Mouse (Mus musculus) CH12.LX (cell line): ENCODE measurements around the gene Prr14. TPM values are rescaled to one million over a fixed set of nuclear protein-coding genes. Genes with fewer than 3 reads are reported as not detected.

ENCODE experiments used
- DNase-seq: peaks from one replicate; pipeline ENCODE4 v3.0.0-alpha.2; 2013; ENCODE audit errors: extremely low read depth
- H3K27ac ChIP-seq: 2 replicates; pipeline ENCODE4 v1.5.1; 2012; ENCODE audit warnings: low read depth, mild to moderate bottlenecking, control low read depth, moderate library complexity; ENCODE audit not compliant: insufficient read depth
- H3K27me3 ChIP-seq: replicated peaks from 2 replicates; pipeline ENCODE3; 2012; ENCODE audit warnings: inconsistent platforms
- H3K36me3 ChIP-seq, 2 experiments: replicated peaks in 1 of 2; 2 replicates each; pipeline versions ENCODE3 to v1.6.1; 2012; ENCODE audit warnings: inconsistent platforms in 1 of 2, low read length in 1 of 2, mild to moderate bottlenecking in 1 of 2, mixed read lengths in 1 of 2, moderate library complexity in 1 of 2; ENCODE audit not compliant: control insufficient read depth in 1 of 2, insufficient read depth in 1 of 2
- H3K4me1 ChIP-seq, 2 experiments: 2 replicates each; pipeline ENCODE4 v1.6.1; 2012; ENCODE audit warnings: inconsistent platforms in 1 of 2, moderate library complexity in 1 of 2; ENCODE audit not compliant: insufficient read depth in 2 of 2, control insufficient read depth in 1 of 2
- H3K4me2 ChIP-seq: 2 replicates; pipeline ENCODE4 v1.6.1; 2012; ENCODE audit warnings: low read depth, mild to moderate bottlenecking, control low read depth; ENCODE audit not compliant: poor library complexity, insufficient read depth, severe bottlenecking
- H3K4me3 ChIP-seq, 3 experiments: fragments of 150-350 bp in 1 of 3; sonication (generic) in 1 of 3; replicated peaks in 1 of 3; 2 replicates each; pipeline versions ENCODE3 to v1.5.1; 2011 to 2012; ENCODE audit warnings: low read depth in 2 of 3, low read length in 2 of 3, mild to moderate bottlenecking in 2 of 3, moderate library complexity in 2 of 3, control low read depth in 1 of 3, improper control_type of control experiment in 1 of 3, inconsistent platforms in 1 of 3, mixed read lengths in 1 of 3; ENCODE audit not compliant: poor library complexity in 1 of 3
- H3K79me2 ChIP-seq: replicated peaks from 2 replicates; pipeline ENCODE4 v1.6.1; 2012; ENCODE audit warnings: mild to moderate bottlenecking, moderate library complexity; ENCODE audit not compliant: control insufficient read depth, poor library complexity, insufficient read depth, severe bottlenecking; ENCODE audit errors: extremely low read depth
- H3K9ac ChIP-seq: 2 replicates; pipeline ENCODE4 v1.6.1; 2012; ENCODE audit warnings: low read depth, mild to moderate bottlenecking, control low read depth, moderate library complexity; ENCODE audit not compliant: insufficient read depth
- H3K9me3 ChIP-seq: replicated peaks from 2 replicates; pipeline ENCODE3; 2012; ENCODE audit warnings: low read length, inconsistent platforms, mixed read lengths
- BHLHE40 ChIP-seq: IDR thresholded peaks from 2 replicates; pipeline ENCODE4 v1.6.1; 2011; ENCODE audit warnings: mild to moderate bottlenecking, low read depth, low read length, improper control_type of control experiment
- CHD1 ChIP-seq: IDR thresholded peaks from 2 replicates; pipeline ENCODE4 v1.6.1; 2012; ENCODE audit warnings: low read depth, low read length, improper control_type of control experiment, inconsistent platforms
- CHD2 ChIP-seq: IDR thresholded peaks from 2 replicates; pipeline ENCODE4 v1.6.1; 2011; ENCODE audit warnings: low read length, improper control_type of control experiment
- CTCF ChIP-seq, 2 experiments: IDR thresholded peaks in 1 of 2; conservative IDR thresholded peaks in 1 of 2; 2 replicates each; pipeline ENCODE4 v1.5.1; 2011 to 2012; ENCODE audit warnings: low read depth in 2 of 2, low read length in 2 of 2, improper control_type of control experiment in 1 of 2, inconsistent platforms in 1 of 2, mild to moderate bottlenecking in 1 of 2, moderate library complexity in 1 of 2
- E2F4 ChIP-seq: IDR thresholded peaks from 2 replicates; pipeline ENCODE4 v1.6.1; 2011; ENCODE audit warnings: low read depth, low read length, improper control_type of control experiment; ENCODE audit not compliant: insufficient replicate concordance
- ELF1 ChIP-seq: IDR thresholded peaks from 2 replicates; pipeline ENCODE4 v1.6.1; 2014; ENCODE audit warnings: low read depth, mild to moderate bottlenecking, inconsistent platforms, low read length, improper control_type of control experiment
- EP300 ChIP-seq: IDR thresholded peaks from 2 replicates; pipeline ENCODE4 v1.6.1; 2011; ENCODE audit warnings: low read length, improper control_type of control experiment
- ETS1 ChIP-seq: conservative IDR thresholded peaks from 2 replicates; pipeline ENCODE4 v1.6.1; 2012; ENCODE audit warnings: low read depth, mild to moderate bottlenecking, inconsistent platforms, low read length, improper control_type of control experiment, moderate library complexity
- GABPA ChIP-seq: IDR thresholded peaks from 2 replicates; pipeline ENCODE4 v1.6.1; 2012; ENCODE audit warnings: low read depth, low read length, improper control_type of control experiment, inconsistent platforms; ENCODE audit not compliant: insufficient replicate concordance
- HCFC1 ChIP-seq: IDR thresholded peaks from 2 replicates; pipeline ENCODE4 v1.6.1; 2012; ENCODE audit warnings: low read depth, mild to moderate bottlenecking, inconsistent platforms, low read length, improper control_type of control experiment
- IRF4 ChIP-seq: IDR thresholded peaks from 2 replicates; pipeline ENCODE4 v1.6.1; 2014; ENCODE audit warnings: low read depth, mild to moderate bottlenecking, inconsistent platforms, low read length, improper control_type of control experiment
- JUN ChIP-seq: IDR thresholded peaks from 2 replicates; pipeline ENCODE4 v1.6.1; 2011; ENCODE audit warnings: low read depth, mild to moderate bottlenecking, low read length, improper control_type of control experiment, moderate library complexity; ENCODE audit not compliant: insufficient read depth
- JUND ChIP-seq: conservative IDR thresholded peaks from 2 replicates; pipeline ENCODE4 v1.6.1; 2011; ENCODE audit warnings: low read depth, low read length, improper control_type of control experiment
- KAT2A ChIP-seq: IDR thresholded peaks from 2 replicates; pipeline ENCODE4 v1.6.1; 2012; ENCODE audit warnings: low read length, improper control_type of control experiment, inconsistent platforms; ENCODE audit not compliant: insufficient replicate concordance
- MAFK ChIP-seq: IDR thresholded peaks from 2 replicates; pipeline ENCODE4 v1.6.1; 2011; ENCODE audit warnings: low read length, improper control_type of control experiment; ENCODE audit not compliant: insufficient replicate concordance
- MAX ChIP-seq: IDR thresholded peaks from 2 replicates; pipeline ENCODE4 v1.6.1; 2011; ENCODE audit warnings: low read length, improper control_type of control experiment
- MAZ ChIP-seq: IDR thresholded peaks from 2 replicates; pipeline ENCODE4 v1.6.1; 2012; ENCODE audit warnings: low read depth, mild to moderate bottlenecking, inconsistent platforms, low read length, improper control_type of control experiment, moderate library complexity
- MEF2A ChIP-seq: IDR thresholded peaks from 2 replicates; pipeline ENCODE4 v1.6.1; 2014; ENCODE audit warnings: low read depth, mild to moderate bottlenecking, inconsistent platforms, low read length, improper control_type of control experiment, borderline replicate concordance
- MXI1 ChIP-seq: IDR thresholded peaks from 2 replicates; pipeline ENCODE4 v1.6.1; 2011; ENCODE audit warnings: mild to moderate bottlenecking, low read depth, low read length, improper control_type of control experiment
- MYC ChIP-seq: IDR thresholded peaks from 2 replicates; pipeline ENCODE4 v1.6.1; 2011; ENCODE audit warnings: low read depth, mild to moderate bottlenecking, improper control_type of control experiment, low read length
- NELFE ChIP-seq: IDR thresholded peaks from 2 replicates; pipeline ENCODE4 v1.6.1; 2011; ENCODE audit warnings: low read depth, low read length, improper control_type of control experiment
- NRF1 ChIP-seq: IDR thresholded peaks from 2 replicates; pipeline ENCODE4 v1.6.1; 2014; ENCODE audit warnings: low read depth, mild to moderate bottlenecking, inconsistent platforms, low read length, improper control_type of control experiment, moderate library complexity
- PAX5 ChIP-seq: IDR thresholded peaks from 2 replicates; pipeline ENCODE4 v1.6.1; 2012; ENCODE audit warnings: low read length, inconsistent platforms, mixed read lengths
- POLR2A ChIP-seq: IDR thresholded peaks from 2 replicates; pipeline ENCODE4 v1.6.1; 2011; ENCODE audit warnings: low read depth, mild to moderate bottlenecking, improper control_type of control experiment, low read length
- POLR2AphosphoS2 ChIP-seq: IDR thresholded peaks from 2 replicates; pipeline ENCODE4 v1.6.1; 2011; ENCODE audit warnings: low read depth, low read length, improper control_type of control experiment
- RCOR1 ChIP-seq: conservative IDR thresholded peaks from 2 replicates; pipeline ENCODE4 v1.6.1; 2012; ENCODE audit warnings: low read depth, mild to moderate bottlenecking, inconsistent platforms, low read length, improper control_type of control experiment
- SIN3A ChIP-seq: IDR thresholded peaks from 2 replicates; pipeline ENCODE4 v1.6.1; 2012; ENCODE audit warnings: low read length, improper control_type of control experiment, inconsistent platforms
- SMC3 ChIP-seq: IDR thresholded peaks from 2 replicates; pipeline ENCODE4 v1.6.1; 2011; ENCODE audit warnings: low read depth, low read length, improper control_type of control experiment
- TBP ChIP-seq: conservative IDR thresholded peaks from 2 replicates; pipeline ENCODE4 v1.6.1; 2011; ENCODE audit warnings: low read depth, low read length, improper control_type of control experiment
- TCF12 ChIP-seq: IDR thresholded peaks from 2 replicates; pipeline ENCODE4 v1.6.1; 2014; ENCODE audit warnings: low read depth, mild to moderate bottlenecking, inconsistent platforms, low read length, improper control_type of control experiment
- UBTF ChIP-seq: IDR thresholded peaks from 2 replicates; pipeline ENCODE4 v1.6.1; 2012; ENCODE audit warnings: low read depth, mild to moderate bottlenecking, inconsistent platforms, low read length, improper control_type of control experiment, moderate library complexity
- USF1 ChIP-seq: IDR thresholded peaks from 2 replicates; pipeline ENCODE4 v1.6.1; 2014; ENCODE audit warnings: low read depth, mild to moderate bottlenecking, inconsistent platforms, low read length, improper control_type of control experiment
- USF2 ChIP-seq: conservative IDR thresholded peaks from 2 replicates; pipeline ENCODE4 v1.6.1; 2011; ENCODE audit warnings: low read depth, low read length, improper control_type of control experiment
- ZKSCAN1 ChIP-seq: IDR thresholded peaks from 2 replicates; pipeline ENCODE4 v1.6.1; 2012; ENCODE audit warnings: low read depth, inconsistent platforms, low read length, improper control_type of control experiment, borderline replicate concordance
- ZMIZ1 ChIP-seq: IDR thresholded peaks from 2 replicates; pipeline ENCODE4 v1.6.1; 2012; ENCODE audit warnings: low read depth, mild to moderate bottlenecking, inconsistent platforms, low read length, improper control_type of control experiment
- ZNF384 ChIP-seq: IDR thresholded peaks from 2 replicates; pipeline ENCODE4 v1.6.1; 2012; ENCODE audit warnings: low read depth, low read length, improper control_type of control experiment, inconsistent platforms
- dilution Hi-C: fragments of 300-500 bp; cut with MboI; formaldehyde crosslinking; loops from 2 replicates; pipeline ENCODE4 v1.14.3; 2020; ENCODE audit warnings: low sequenced_read_pairs; ENCODE audit not compliant: extremely low pct_unique_long_range_greater_than_20kb, extremely low pct_ligation_motif_present
- in situ Hi-C: fragments of 300-500 bp; cut with MboI; formaldehyde crosslinking; loops from 3 replicates; pipeline ENCODE4 v1.14.3; 2019; ENCODE audit warnings: low sequenced_read_pairs, low pct_ligation_motif_present, low pct_unique_long_range_greater_than_20kb, mixed read lengths
- polyA plus RNA-seq: library from polyadenylated mRNA; unstranded; fragments of >175 nt; gene quantifications from 2 replicates; pipeline ENCODE4 v1.2.1, GENCODE M21; 2012; ENCODE audit warnings: low read depth; ENCODE audit not compliant: insufficient read length
- total RNA-seq, 2 experiments: library from RNA; depleted of rRNA; stranded (reverse); fragments of 300-350 nt in 1 of 2; fragments of >200 nt in 1 of 2; gene quantifications; 2 replicates each; pipeline ENCODE4 v1.2.3; 2012 to 2014

Prr14 gene
- total and polyA plus RNA-seq, 3 experiments, result 7.6 to 31.3 (median 10.4) TPM

GRCm38 (mm10) chr7:127477687-127478634, 18.6 kb downstream of the Prr14 start:
- dilution Hi-C loops (no loop called here), in situ Hi-C loops (loop anchor here (5.0 kb wide), 1 partner anchor 116 kb away; no protein-coding TSS in a partner anchor)
- peaks cover 9 to 34% of the 10 kb centered on the region in 2 experiments for H3K4me1 ChIP-seq
- peak overlapping the region; percentile 80 to 98 (median 97) for H3K4me3 ChIP-seq
- H3K9me3 ChIP-seq, result no peaks in the 10 kb centered on the region
- 0 out of 2 replicates have a peak overlapping the region, but pooled peaks have one; percentile 70 for H3K4me2 ChIP-seq
- peak overlapping the region; percentile 88 for H3K27ac ChIP-seq
- DNase-seq, result peak; percentile 100
- no peak for TF ChIP-seq CHD1
- peak; percentile 62; the same call in 1 of the 2 replicates for TF ChIP-seq TBP
- no peak for TF ChIP-seq E2F4
- TF ChIP-seq CHD2, result peak; percentile 87
- no peak for TF ChIP-seq PAX5
- TF ChIP-seq UBTF, result no peak
- peak; percentile 20; the same call in 1 of the 2 replicates for TF ChIP-seq BHLHE40
- no peak; the same call in 1 of the 2 replicates for TF ChIP-seq GABPA
- TF ChIP-seq RCOR1, result no peak
- TF ChIP-seq JUND, result no peak; the same call in 1 of the 2 replicates
- TF ChIP-seq NRF1, result peak; percentile 92
- peak; percentile 87 for TF ChIP-seq HCFC1
- peak; percentile 70 for TF ChIP-seq ZMIZ1
- no peak; the same call in 1 of the 2 replicates for TF ChIP-seq USF2
- TF ChIP-seq TCF12, result peak; percentile 64
- no peak for TF ChIP-seq ZNF384
- no peak; the same call in 1 of the 2 replicates for TF ChIP-seq MEF2A
- TF ChIP-seq SMC3, result no peak
- TF ChIP-seq USF1, result peak; percentile 68
- peak; percentile 84 for TF ChIP-seq SIN3A
- peak; percentile 90 for TF ChIP-seq POLR2AphosphoS2
- TF ChIP-seq JUN, result no peak
- TF ChIP-seq MAZ, result peak; percentile 92
- TF ChIP-seq MXI1, result no peak; the same call in none of the 2 replicates
- peak; percentile 35; the same call in 1 of the 2 replicates for TF ChIP-seq MYC
- no peak for TF ChIP-seq ZKSCAN1
- TF ChIP-seq POLR2A, result peak; percentile 73
- peak; percentile 79; the same call in 1 of the 2 replicates for TF ChIP-seq KAT2A
- TF ChIP-seq MAX, result peak; percentile 62; the same call in 1 of the 2 replicates
- TF ChIP-seq NELFE, result peak; percentile 58; the same call in 1 of the 2 replicates
- TF ChIP-seq CTCF (conservative IDR thresholded peaks at IDR 0.05 in 1 of 2, IDR thresholded peaks at IDR 0.05 in 1 of 2; ENCODE audit: low read depth in 2 of 2, low read length in 2 of 2), result no peak
- peak; percentile 86 for TF ChIP-seq ELF1
- no peak for TF ChIP-seq EP300
- no peak for TF ChIP-seq MAFK
- TF ChIP-seq ETS1, result no peak; the same call in 1 of the 2 replicates
- peak; percentile 43; the same call in 1 of the 2 replicates for TF ChIP-seq IRF4
- peak overlapping the region; percentile 98 for H3K9ac ChIP-seq
- no peaks in the 10 kb centered on the region for H3K27me3 ChIP-seq
- peaks cover 37% of the 10 kb centered on the region for H3K79me2 ChIP-seq
- H3K36me3 ChIP-seq, result peaks cover 35 to 61% of the 10 kb centered on the region in 2 experiments
